Mouse (Mus musculus): Measurements from ENCODE around the gene Mvb12b.

DNA sequence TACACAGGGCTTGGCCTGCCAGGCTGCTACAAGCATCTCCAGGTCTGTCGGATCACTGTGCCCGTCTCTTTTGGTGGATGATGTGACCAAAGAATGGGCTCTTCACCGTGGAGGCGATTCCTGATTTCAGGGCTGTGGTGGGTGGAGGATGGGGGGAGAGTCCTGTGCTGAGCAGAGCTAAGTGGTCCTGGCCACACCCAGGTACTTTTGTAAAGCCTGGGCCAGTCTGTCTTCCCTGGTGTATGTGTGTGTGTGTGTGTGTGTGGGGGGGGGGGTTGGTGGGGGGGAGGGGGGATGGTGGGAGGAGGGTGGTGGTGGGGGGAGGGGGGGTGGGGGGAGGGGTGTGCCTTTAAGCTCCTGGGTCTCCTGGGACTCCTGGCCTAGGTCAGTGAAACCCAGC lies 174.9 kb downstream of the Mvb12b start:
- no peak for TF ChIP-seq TBP (IDR thresholded peaks at IDR 0.05; ENCODE audit: low read depth, low read length)
- no peak for TF ChIP-seq CHD1 (IDR thresholded peaks at IDR 0.05; ENCODE audit: low read depth, low read length)
- no peak for TF ChIP-seq CTCF (IDR thresholded peaks at IDR 0.05 in 2 of 3, conservative IDR thresholded peaks at IDR 0.05 in 1 of 3; ENCODE audit: control insufficient read depth in 1 of 3, insufficient read depth in 1 of 3, low read depth in 2 of 3, low read length in 3 of 3, poor library complexity in 1 of 3, severe bottlenecking in 1 of 3)
- no peak for TF ChIP-seq GATA1 (IDR thresholded peaks at IDR 0.05; ENCODE audit: low read depth, low read length)
- TF ChIP-seq HCFC1 (IDR thresholded peaks at IDR 0.05; ENCODE audit: low read depth, low read length): no peak
- TF ChIP-seq NRF1 (IDR thresholded peaks at IDR 0.05; ENCODE audit: insufficient read depth, low read depth, low read length, poor library complexity, severe bottlenecking): no peak
- TF ChIP-seq POLR2A (IDR thresholded peaks at IDR 0.05; ENCODE audit: control insufficient read depth in 1 of 2, insufficient read depth in 1 of 2, low read depth in 1 of 2, low read length in 2 of 2, poor library complexity in 1 of 2): no peak
- no peak for TF ChIP-seq USF1 (IDR thresholded peaks at IDR 0.05; ENCODE audit: low read depth, low read length)
- no peak for TF ChIP-seq USF2 (IDR thresholded peaks at IDR 0.05; ENCODE audit: borderline replicate concordance in 1 of 2, insufficient read depth in 1 of 2, low read depth in 1 of 2, low read length in 2 of 2)
- no peak for TF ChIP-seq SIN3A (IDR thresholded peaks at IDR 0.05; ENCODE audit: low read length)
- TF ChIP-seq SMC3 (IDR thresholded peaks at IDR 0.05; ENCODE audit: low read depth, low read length): no peak
- no peak for TF ChIP-seq POLR2AphosphoS5 (IDR thresholded peaks at IDR 0.05; ENCODE audit: borderline replicate concordance, low read depth, low read length)

Data from MEL (cell line).